Mouse (Mus musculus) small intestine, adult 2 months (tissue): ENCODE measurements around the gene Rbm19.

ENCODE experiments used
- CTCF ChIP-seq: fragments of 200-500 bp; IDR thresholded peaks from 2 replicates; pipeline ENCODE4 v1.5.1; 2012; ENCODE audit warnings: low read depth, mild to moderate bottlenecking, control low read depth, inconsistent platforms, low read length, moderate library complexity, mixed read lengths; ENCODE audit not compliant: insufficient replicate concordance, insufficient read length; ENCODE audit errors: extremely low read depth
- POLR2A ChIP-seq: fragments of 200-500 bp; IDR thresholded peaks from 2 replicates; pipeline ENCODE4 v1.6.1; 2012; ENCODE audit warnings: low read depth, mild to moderate bottlenecking, control low read depth, inconsistent platforms, low read length, moderate library complexity

DNA sequence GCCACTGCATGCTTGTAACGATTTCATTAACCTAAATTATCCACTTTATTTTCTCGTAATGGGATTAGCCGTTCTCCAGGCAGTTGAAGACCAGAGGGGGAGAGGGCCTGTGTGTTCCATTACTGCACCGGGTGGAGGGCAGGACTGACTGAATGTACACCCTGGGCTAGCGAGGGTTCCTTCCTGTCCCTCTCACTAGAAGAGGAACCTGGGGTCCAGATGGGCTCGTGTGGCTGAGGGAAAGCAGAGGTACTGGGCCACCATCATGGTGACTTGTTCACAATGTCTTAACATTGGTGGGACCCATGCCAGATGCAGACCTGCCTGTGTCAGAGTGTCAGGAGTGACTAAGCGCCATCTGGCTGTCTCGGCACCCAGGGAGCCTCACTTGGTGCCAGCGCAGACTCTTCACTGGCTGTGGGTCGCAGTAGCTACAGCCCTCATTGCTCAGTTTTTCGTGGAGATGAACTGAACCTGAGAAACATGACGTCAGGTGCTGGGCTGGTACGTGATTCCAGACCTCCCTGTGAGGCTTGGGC lies 51.6 kb downstream of the Rbm19 start:
- TF ChIP-seq CTCF (no peak), POLR2A (no peak)
